Mouse (Mus musculus): ENCODE measurements around the gene Cdh13.

The Cdh13 gene

DNA sequence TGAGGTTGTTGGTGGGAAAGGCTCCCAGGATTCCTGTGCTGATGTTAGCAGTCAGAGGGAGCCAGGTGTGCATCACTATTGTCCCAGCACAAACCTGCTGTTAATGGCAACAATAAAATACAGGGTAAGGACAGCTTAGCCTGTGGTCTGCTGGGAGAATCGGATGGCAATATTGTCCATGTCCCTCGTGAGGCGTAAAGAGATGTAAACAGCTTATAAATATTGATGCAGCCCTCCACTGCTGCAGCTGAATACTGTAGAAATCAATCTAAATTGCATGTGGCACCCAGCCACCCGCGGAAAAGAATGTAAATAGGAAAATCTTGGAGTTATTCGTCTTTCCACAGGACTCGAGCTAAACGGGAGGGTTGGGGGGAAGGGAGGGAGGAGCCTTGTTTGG lies 844.3 kb downstream of the Cdh13 start:
- DNase-seq, result no peak

DNA sequence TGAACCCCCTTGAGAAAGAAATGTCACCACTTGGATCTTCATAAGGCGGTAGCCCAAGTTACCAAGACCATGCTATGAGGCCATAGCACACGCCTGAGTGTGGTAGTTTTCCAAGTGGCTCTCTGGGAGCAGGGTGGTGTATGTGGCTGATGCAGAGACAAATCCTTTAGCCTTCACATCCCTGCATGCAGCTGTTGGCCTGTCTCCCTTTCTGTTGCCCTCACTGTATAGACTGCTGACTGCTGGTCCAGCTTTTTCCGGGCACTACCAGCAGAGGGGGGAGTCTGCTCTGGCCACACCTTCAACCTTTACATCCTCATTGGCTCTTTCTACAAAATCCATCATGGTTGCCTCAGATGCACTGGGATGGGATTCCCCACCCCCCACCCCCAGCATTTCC lies 844.7 kb downstream of the Cdh13 start:
- DNase-seq, result no peak

DNA sequence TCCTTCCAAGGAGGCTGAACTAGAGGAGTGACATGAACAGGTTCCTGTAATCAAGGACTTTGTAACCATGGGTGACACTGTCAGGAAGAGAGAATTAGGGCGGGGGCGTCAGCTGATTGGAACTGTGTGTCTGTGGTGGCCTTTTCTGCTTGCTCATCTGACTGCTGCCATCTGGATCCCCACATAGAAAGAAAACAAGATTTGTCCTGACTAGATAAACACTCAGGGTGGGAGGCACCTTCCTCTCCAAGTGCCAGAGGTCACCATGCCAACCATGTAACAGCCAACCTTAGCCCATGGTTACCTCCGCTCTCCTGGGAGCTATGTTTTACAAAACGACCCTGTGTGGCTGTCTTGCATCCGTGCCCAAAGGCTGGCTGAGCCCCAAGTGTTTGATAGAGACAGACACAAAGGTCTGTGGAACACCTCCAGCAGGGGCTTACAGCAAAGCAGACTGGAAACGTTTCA lies 873.0 kb downstream of the Cdh13 start:
- DNase-seq, result no peak

DNA sequence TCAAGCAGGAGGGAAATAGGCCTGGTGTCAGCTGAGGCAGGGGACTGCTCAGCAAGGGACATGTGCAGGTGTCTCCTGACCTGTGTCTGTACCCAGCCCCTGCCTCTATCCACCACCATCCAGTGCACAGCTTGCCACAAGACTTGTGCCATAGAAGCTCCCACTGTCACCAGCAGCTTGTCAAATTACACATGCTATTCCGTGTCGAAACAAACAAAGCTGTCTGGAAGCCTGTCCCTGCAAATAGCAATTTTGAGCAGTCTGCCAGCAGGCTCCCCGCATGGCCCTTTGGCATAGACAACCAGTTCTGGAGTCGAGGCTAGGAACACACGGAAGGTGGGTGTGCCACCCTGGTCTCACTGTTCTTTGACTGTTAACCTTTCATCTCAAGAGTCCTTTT lies 875.1 kb downstream of the Cdh13 start:
- no peak for DNase-seq

DNA sequence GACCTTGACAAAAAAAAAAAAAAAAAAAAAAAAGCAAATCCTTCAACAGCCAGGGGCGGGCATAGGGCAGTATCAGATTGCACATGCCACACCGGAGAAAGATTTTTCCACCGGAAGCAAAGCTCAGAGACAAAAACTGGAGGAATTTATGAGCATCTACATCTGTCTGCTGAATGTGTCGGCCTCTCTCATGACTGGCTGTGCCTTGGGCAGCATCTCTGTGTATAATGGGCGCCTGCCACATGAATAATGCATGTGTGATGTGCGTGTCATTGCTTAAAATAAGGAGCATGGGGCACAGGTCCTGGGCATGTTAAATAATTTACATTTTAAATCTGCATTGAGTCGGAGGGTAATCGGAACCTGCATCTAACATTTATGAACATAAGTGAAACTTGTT lies 876.3 kb downstream of the Cdh13 start:
- DNase-seq, result no peak

DNA sequence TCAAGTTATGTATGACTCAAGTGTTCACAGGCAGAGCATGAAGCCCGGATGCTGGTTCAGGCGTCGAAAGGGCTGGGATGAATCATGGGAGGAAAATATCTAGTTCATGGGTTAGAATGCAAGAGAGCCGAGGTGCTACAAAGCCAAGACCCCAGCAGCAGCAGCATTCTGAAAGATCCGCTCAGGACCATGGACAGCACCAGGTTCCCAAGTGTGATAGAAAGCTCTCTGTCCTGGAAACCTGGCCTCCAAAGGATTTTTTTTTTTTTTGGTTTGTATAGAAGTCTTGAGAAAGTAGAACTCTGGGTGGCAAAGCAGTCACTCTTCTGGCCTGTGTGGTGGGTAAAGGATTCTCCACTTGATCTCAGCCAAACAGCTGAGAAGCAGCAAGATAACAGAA lies 880.5 kb downstream of the Cdh13 start:
- no peak for DNase-seq

DNA sequence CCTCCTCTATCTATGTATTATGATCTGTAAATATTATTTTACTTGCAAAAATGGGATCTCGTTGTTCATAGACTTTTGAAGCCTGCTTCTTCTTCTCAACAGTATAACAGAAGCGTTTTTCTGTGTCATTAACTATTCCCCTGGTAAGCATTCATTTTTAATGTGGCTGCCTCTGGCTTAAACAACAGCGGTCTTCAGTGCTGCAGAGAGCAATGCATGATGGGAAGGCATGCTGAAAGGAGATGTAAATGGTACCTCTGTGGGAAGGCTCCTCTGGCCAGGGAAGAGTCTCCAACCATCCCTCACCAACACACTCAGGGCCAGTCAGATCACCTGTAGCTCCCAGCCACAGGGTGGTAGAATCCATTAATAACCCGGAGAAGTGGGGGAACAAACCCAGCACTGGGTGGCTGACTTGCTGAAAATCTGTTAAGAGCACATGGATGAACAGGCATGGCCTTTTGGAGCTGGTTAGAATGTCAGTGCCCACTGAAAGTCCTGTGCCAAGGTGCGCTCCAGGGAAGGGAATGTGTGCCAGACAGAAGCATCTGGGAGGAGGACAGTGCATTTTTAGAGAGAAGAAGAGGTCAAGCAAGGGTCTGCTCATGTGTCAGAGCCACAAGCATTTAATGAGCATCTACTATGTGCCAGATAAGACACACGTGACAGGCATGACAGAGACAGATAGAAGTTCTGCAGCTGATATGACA lies 893.8 kb downstream of the Cdh13 start:
- DNase-seq, result no peak

DNA sequence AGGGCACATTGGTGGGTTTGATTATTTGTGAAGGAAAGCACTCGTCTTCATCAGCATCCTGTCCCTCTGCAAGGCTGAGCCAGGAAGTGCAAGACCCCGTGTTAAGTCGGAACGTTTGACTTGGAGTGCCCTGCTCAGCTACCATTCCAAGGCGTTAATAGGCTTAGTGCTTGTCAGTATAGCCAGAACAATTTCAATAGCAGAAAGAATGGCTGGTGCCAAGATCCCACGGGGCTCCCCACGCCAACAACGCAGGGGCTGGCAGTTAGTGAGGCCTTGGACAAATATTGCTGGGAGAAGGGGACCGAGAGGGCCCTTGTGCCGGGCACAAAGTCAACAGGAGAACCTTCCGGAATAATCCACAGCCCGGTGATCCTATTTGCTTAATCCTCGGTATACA lies 897.1 kb downstream of the Cdh13 start:
- no peak for DNase-seq

DNA sequence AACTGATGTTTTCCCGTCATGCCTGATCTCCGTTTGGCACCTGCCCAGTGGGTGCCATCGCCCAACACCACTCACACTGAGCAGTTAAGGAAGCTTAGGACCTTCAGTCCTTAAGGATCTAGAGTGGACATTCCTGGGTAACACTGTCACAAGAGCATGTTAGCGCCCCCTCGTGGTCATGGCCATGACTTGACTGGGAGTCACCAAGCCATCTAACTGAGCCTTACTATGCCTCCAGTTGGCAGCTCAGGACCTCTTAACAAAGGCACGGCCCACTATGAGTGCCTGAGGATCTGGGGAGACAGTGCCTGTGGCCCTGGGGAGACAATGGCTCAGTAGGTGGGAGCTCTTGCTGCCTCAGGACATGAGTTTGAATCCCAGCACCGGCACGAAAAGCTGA lies 912.2 kb downstream of the Cdh13 start:
- DNase-seq, result no peak

DNA sequence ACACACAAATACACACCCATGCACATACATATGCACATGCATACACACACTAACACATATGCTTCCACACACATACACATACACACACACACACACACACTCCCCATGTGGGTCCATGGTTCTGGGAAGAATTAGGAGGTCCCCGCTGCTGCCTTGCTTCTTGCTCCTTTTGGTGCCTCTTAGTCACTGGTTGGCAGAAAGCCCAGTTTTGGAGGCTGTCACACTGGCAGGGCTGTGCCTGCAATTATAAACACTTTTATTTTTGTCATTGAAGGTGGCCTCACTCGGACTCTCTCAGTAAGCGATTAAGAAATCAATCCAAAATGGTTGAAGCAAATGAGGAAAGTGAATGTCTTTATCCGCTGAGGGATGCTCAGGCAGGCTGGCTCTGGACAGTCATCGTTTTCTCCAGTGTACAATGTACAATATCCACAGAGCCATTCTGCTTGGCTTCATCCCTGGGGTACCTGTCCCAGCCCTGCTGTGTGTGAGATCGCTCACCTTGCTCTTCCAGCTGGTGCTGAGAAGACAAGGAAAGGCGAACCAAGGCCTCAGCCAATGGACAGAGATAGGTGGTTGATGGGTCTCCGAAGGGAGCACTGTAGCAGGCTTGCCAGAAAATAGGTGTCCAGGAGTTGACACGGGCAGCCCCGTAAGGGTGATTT lies 913.1 kb downstream of the Cdh13 start:
- DNase-seq, result peak; percentile 81

DNA sequence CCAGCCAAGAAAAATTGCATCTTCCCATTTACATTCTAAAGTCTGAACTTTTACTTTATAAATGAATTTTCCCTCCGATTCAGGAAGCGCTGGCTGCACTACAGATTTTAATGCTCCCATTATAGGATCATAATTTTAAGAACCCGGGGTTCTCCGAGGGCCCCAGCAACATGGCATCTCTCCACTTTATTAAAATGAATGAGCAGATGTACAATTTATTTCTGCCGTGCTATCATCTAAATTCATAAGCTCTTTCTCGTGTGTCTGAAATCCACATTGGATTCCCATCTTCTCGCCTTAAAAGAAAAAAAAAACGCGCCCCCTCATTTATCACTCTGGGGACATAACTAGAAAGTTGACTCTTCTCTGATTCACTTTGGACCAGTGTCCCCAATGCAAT lies 925.0 kb downstream of the Cdh13 start:
- no peak for DNase-seq

DNA sequence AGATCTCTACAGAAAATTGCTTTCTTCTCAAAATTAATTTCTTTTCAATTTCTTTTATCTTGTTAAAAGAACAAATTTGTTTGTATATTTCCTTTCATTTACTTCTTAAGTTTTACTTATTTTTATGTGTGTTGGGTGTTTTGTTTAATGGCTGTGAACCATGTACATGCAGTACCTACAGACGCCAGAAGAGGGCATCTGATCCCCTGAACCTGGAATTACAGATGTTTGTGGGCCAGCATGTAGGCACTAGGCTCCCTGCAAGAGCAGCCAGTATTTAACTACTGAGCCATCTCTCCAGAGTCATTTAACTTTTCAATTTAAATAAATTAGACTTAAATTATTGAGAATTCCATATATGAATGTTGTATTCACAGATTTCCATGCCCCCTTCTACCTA lies 941.0 kb downstream of the Cdh13 start:
- peak; percentile 20 for DNase-seq

DNA sequence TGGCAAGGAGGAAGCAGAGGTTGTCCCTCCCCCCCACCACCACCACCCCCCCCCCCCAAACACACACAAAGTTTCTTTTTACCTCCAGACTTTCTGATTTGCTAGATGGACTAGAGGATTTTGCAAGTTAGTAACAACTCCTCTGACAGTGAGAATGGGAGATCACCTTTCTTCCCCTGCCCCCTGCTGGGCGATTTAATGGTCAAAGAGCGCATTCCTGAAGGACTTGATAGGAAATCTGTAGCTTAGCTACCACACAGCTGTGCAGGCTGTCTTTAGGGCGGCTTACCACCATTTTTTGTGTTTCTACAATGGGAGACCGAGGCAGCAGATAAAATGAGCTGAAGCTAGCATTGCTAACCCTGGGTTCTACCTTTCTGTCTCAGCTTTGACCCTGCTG lies 961.6 kb downstream of the Cdh13 start:
- no peak for DNase-seq

DNA sequence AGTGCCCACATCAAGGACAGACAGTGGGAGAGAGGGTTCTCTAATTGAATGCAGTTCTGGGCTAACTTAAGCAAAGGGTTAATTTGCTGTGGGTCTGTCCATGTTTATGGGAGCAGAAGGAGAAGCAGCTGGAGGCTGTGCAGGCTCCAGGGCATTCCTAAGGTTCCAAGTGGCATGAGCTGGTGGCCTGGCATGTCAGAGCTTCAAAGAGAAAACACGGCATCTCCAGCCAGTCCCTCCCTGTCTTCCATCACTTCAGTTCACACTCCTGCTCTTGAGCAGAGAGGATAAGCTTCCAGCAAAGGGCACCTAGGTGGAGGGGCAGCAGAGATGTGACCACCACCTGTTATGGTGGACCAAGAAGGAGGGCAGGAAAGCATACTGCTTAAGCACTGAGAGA lies 962.1 kb downstream of the Cdh13 start:
- DNase-seq, result no peak

DNA sequence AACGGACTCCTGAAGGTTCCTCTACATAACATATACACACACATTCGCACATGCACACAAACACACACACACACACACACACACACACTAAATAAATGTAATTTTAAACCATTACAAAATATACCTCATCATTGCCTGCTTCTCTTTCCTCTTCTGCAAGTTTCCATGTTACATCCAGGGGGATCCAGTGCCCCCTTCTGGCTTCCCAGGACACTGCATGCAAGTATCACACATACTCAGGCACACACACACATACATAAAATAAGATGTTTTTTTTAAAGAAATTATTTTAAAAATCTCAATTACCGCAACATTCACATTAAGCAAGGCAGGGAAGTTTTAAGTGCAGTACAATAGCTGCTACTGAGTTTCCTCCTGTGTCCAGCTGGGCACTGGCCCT lies 970.8 kb downstream of the Cdh13 start:
- no peak for DNase-seq

DNA sequence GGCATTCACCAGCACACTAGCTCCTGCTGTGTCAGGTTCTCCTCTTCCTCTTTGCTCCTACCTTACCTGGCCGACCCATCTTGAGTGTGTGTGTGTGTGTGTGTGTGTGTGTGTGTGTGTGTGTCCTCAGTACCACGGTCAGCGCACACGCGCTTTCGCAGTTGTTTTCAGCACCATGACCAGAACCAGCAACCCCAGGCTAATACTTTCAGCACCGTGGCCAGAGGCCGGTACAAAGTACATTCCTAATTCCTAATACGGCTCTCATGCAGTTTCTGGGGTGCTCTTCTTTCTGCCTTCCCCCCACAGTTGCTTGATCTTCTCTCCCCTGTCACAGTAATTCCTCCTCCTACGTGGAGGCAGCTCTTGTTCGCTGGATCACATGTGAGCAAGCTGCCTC lies 975.1 kb downstream of the Cdh13 start:
- no peak for DNase-seq

DNA sequence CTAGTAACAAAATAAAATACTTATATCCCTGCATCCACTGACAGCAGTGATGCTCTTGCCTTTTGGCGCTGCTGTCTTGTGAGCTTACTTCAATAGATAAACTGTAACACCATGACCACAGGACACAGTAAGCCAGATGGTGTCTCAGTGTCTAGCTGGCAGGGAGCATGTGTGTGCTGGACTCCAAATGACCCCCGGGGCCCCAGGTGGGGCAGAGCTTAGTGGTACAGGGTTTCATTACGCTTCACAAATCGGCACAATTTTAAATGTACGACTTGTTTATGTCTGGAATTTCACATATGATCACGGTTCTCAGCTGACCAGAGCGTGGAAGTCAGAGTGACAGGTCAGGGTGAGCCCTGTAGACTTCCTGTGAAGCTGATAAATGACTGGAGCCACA lies 980.2 kb downstream of the Cdh13 start:
- DNase-seq, result no peak

DNA sequence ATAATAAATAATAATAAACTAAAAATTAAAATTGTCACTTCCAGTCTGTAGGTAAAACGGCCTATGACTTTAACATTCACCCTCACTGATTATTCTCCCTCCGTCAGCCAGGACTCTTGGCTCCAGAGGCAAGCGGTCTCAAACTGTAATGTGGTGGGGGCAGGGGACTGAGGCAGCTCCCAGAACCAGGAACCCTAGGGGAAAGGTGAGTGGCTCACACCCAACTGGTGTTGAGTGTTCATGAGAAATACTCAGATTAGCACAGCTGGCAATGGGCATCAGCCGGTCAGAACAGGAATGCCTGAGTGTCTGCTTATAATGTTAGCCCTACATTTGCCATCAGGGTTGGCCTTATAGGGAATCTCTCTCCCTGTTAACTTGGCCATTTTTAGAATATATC lies 982.8 kb downstream of the Cdh13 start:
- no peak for DNase-seq

DNA sequence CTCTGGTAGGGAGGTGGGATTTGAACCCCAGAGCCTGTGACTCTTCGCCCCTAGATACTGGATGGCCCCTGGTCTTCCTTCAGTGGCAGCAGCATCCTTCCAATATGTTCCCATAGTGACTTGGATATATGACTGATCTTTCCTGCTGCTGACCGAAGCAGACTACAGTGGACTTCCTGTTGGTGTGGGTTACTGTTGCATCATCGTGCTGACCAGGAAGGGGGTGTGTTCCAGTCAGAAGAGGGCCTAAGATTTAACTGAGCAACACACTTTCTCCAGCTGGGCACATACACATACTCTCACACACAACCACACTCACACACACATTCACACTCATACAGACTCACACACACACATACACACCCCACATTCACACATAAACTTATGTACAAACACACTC lies 986.0 kb downstream of the Cdh13 start:
- no peak for DNase-seq

DNA sequence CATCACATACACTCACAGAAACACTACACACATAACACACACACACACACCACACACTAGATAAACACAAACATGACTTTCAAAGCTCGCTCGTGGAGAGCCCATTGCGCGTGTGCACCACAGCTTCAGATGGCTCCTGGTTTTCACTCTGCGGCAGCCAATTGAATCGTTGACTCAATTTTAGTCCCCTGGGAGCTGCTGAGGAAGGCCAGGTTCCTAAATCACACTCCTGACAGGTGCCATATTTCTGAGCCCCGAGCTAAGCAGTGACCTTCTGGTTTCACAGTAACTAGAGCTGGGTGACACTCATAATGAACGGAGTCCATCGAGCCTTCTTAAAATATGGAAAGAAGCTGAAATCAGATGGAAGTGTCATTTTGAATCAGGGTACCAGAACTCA lies 986.8 kb downstream of the Cdh13 start:
- no peak for DNase-seq

DNA sequence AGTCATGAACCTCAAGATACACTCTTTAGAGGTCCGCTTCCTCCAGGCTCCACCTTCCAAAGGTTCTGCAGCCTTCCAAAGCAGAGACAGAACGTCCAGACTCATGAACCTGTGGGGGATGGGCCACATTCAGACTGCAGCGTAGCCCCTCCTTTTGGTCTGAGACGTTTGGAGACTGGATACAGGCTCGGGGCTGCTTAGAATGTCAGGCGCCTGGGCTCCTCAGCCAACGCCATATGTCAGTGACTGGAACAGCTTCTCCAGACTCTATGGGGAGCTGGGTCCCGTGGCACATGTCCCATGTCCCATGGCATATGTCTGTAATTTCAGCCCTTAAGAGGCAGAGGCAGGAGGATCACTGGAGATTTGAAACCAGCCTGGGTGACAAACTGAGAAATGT lies 989.4 kb downstream of the Cdh13 start:
- no peak for DNase-seq

DNA sequence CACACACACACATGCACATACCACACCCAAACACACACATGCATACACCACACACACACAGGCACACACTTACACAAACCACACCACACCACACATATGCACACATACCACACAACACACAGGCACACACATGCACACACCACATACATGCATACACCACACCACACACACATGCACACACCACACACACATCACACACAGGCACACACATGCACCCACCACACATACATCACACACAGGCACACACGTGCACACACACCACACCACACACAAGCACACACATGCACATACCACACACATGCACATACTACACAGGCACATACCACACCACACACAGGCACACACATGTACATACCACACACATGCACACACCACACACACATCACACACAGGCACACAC lies 991.9 kb downstream of the Cdh13 start:
- no peak for DNase-seq

DNA sequence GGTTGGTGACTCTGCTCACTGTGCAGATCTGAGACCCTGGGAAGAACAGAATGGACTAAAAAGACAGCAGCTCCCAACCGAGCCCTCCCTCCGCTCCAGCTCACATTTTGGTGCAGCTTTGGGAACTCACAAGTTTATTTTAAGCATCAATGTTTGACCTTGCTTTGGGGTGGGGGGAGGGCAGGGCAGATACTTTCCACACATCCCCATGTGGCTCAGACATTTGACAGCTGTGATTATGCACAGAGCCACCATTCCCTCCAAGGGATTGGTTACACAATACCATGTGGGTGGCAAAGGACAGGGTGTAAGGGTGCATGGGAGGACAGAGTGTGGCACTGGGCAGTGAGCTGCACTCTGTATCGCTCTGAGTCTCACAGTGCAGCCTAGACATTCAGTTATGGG lies 993.5 kb downstream of the Cdh13 start:
- no peak for DNase-seq

DNA sequence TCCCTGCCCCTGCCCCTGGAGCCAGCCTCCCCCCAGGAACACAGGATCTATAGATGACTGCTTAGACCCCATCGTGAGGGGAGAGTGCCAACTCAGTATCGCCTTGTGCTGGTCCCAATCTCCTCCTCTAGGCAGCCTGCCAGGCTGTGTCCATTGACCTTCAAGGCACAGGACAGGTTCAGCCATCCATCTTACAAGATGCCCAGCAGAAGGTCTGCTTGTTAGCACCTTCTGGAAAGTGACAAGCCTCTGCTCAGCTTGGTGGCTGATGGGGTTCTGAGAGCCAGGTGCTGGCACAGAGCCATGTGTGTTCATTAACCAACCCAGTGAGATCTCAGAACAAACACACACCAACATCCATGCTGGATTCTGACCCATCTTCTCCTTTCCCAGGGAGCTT lies 998.2 kb downstream of the Cdh13 start:
- DNase-seq, result no peak

DNA sequence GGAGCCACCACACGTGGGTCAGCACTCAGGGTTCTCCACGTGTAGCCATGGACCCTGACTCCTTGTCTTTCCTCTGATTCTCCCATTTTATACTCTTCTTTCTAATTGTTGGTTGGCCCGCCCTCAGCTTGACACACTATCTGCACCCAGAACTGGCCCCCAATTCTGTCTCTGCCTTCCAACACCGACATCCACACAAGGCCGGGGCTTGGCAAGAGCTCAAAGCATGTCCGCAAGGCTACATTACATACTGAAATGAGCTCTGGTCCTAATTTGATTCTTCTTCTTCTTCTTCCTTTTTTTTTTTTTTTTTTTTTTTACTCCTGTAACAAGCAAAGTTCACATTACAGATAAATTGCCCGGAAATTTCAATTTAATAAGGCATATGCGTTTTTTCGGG lies 1001.0 kb downstream of the Cdh13 start:
- DNase-seq, result no peak
